Mouse (Mus musculus) cerebellum, adult 11-12 months (tissue): ENCODE data around the gene Tmem150b.

Experiments
- DNase-seq: peaks from one replicate; pipeline ENCODE4 v3.0.0; 2022

Gene Tmem150b

GRCm38 (mm10) chr7:4724359-4724758, 690 bp downstream of the Tmem150b start:
- no peak for DNase-seq

GRCm38 (mm10) chr7:4723508-4723907, 1.5 kb downstream of the Tmem150b start:
- no peak for DNase-seq

DNA sequence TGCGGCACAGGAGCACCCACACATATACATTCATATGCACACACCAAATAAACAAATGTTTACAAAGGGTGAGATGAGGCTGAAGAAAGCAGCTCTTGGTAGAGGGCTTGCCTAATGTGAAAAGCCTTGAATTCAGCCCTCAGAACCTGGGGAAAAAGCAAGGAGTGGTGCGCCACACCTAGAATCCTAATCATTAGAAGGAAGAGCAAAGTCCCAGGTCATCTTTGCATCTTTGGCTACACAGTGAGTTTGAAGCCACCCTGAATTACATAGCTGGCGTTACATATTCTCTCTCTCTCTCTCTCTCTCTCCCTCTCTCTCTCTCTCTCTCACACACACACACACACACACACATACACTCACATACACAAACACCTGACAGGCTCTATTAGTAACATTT, 5.8 kb downstream of the Tmem150b start:
- DNase-seq: no peak

- no peak for DNase-seq
Measured at GRCm38 (mm10) chr7:4716955-4717354, 8.1 kb downstream of the Tmem150b start.

- DNase-seq: no peak
Measured at GRCm38 (mm10) chr7:4712594-4712993, 12.5 kb downstream of the Tmem150b start.

- DNase-seq: no peak
Measured at GRCm38 (mm10) chr7:4705098-4705497, 20.0 kb downstream of the Tmem150b start.

- no peak for DNase-seq
Measured at GRCm38 (mm10) chr7:4703195-4703594, 21.9 kb downstream of the Tmem150b start.

DNA sequence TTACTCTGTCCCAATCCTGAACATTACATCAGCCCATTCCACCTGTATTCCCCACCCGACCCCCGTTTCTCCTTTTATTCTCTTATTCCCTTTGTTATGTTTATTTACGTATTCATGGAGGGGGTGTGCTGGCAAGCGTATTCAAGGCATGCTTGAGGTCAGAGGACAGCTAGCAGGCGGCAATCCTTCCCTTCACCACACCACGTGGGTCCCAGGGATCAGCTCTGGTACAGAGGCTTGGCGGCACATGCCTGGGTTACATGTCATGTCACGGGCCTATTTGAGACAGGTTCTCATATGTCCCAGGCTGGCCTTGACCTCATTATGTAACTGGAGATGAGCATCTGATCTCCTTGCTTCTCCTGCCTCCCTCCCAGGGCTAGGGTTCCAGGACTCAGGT, 22.7 kb downstream of the Tmem150b start:
- no peak for DNase-seq

- DNase-seq: no peak
Measured at GRCm38 (mm10) chr7:4693004-4693403, 32.0 kb downstream of the Tmem150b start.

DNA sequence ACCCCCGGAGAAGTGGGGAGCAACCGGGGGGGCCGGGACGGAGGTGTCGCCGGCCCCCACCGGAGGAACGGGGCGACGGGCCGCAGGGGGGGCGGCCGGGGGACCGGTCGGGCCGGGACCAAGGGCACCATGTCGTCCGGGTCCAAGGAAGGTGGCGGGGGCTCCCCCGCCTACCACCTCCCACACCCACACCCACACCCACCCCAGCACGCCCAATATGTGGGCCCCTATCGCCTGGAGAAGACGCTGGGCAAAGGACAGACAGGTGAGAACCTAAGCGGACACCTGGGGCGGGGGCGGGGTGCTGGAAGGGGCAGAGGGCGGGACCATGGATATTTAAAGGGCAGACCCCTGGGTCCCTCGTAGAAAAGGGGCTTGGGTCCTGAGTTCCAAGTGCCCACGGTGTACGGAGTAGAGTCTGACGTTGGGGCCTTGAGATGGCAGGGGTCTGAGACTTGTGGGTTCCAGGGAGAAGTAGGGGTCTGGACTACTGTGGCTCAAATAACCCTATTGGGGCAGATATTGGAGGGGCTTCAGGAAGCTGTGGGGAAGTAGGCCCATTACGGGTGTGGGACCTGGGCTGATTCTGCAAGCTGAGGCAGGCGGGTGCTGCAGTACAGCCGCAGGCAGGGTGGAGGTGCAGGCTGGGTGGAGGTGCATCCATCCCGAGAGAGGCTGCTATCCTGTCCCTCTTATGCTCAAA, 33.9 kb downstream of the Tmem150b start:
- DNase-seq: peak; percentile 66

- peak; percentile 89 for DNase-seq
Measured at GRCm38 (mm10) chr7:4690387-4690786, 34.7 kb downstream of the Tmem150b start, which contains the start of gene Brsk1. Gene Brsk1 (plus strand): TSS chr7:4690604.

GRCm38 (mm10) chr7:4684632-4685417, 40.2 kb downstream of the Tmem150b start, which contains the start of gene Hspbp1:
Gene Hspbp1 (minus strand): TSS chr7:4685068.
- peak; percentile 95 for DNase-seq

DNA sequence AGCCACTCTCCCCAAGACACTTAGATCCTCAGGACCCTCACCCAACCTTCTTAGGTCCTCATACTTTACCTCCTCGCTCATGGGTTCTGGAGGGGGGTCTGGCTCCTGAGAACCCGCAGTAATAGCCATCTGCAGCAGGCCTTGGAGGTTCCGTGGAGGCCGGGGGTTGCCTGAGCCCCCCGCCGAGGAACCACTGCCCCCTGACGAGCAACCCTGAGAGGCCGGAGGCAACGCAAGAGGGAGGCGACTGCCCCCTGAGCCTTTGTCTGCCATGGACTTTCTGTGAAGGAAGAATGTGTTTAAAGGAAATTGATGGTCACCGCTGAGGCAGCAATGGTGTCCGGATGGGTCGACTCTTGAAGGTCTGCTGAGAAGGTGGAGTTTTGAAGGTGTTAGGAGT, 40.8 kb downstream of the Tmem150b start:
- peak; percentile 60 for DNase-seq

DNA sequence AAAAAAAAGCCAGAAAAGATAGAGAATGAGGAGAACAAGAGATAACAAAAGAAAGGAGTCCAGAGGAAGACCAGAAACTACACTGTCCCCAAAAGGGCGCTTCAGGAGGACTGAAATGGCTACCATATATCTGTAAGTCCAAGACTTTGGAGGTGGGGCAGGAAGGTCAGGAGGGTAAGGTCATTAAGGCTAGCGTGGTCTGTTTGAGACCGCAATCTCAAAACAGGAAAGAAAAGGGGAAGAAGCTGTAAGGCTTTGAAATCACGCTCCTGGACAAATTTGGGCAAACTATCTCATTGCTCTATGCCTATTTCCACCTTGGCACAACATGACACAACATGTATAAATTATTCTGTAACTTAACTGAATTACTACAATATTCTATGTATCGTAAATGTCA, 41.7 kb downstream of the Tmem150b start:
- DNase-seq: no peak

DNA sequence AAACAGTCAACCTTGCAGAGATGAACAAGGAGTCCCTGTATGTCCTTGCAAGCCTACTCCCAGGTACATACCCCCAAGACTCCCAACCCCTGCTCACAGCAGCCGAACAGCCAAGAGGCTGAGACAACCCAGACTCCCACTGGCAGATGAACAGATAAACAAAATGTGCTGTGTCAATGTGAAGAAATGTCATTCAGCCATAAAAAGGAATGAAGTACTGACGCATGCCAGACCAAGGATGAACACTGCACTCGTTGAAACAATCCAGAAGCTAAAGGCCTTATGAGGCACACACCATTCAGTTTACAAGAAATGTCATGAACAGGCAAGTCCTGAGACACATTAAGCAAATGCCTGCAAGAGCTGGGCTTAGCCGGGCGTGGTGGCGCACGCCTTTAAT, 49.8 kb downstream of the Tmem150b start:
- DNase-seq: no peak

DNA sequence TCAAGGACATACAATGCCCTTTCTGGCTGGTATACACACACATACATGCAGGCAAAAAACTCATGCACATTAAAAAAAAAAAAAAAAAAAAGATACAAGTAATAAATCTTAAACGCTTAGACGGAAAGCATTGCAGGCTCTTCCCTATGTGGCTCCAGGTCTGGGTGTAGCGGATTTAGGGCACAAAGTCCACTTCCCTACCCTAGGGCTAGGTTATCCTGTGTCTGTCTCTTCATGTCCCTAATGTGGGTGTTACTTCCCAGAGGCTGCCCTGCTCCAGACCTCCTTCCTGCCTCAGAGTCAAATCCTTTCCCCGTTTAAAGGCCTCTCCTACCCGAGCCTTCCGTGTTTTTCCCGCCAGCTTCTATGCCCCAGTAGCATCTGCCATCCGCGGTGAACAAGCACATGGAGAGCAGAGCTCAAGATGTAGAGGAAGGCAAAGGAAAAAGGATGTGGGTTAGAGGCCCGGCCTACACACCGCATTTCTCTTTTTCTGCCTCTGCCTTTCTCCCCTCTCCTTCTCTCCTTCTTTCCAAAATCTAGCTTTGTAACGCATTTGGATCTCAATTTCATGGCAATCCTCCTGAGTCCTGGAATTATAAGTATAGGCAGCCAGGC, 50.8 kb downstream of the Tmem150b start:
- DNase-seq: no peak

GRCm38 (mm10) chr7:4671956-4672355, 53.1 kb downstream of the Tmem150b start:
- DNase-seq: no peak

DNA sequence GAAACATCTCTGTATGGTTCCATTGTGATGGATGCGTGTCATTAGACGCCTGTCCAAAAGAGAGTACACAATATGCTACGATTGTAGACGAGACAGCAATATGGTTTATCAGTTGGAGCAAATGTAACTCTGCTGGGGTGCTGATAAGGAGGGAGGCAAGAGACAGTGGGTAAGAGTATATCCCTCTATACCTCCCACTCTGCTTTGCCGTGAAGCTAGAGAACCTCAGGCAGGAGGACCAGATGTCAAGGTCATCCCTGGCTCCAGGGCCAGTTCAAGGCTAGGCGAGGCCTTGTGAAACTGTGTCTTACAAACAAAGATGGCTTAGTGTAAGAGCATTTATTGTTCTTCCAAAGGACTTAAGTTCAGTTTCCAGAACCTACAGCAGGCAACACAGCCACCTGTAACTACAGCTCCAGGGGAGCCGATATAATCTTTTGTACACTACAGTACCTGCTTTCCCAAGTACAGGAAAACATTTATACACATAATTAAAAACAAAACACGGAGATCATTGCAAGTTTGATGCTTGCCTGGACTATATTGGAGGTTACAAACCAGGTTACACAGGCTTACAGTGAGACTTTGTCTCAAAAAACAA, 54.3 kb downstream of the Tmem150b start:
- no peak for DNase-seq

- DNase-seq: no peak
Measured at GRCm38 (mm10) chr7:4669156-4669555, 55.9 kb downstream of the Tmem150b start.

GRCm38 (mm10) chr7:4668506-4668905, 56.5 kb downstream of the Tmem150b start:
- no peak for DNase-seq

GRCm38 (mm10) chr7:4666871-4667270, 58.2 kb downstream of the Tmem150b start:
- DNase-seq: no peak

- no peak for DNase-seq
Measured at GRCm38 (mm10) chr7:4663742-4664141, 61.3 kb downstream of the Tmem150b start.

GRCm38 (mm10) chr7:4663179-4663578, 61.9 kb downstream of the Tmem150b start:
- no peak for DNase-seq
